In genomic region chr5:120582002-120582401, GRCm38 (mm10) we compare ENCODE assay signal across 22 mouse cellular contexts. TPM values are rescaled to one million over a fixed set of nuclear protein-coding genes. Genes with fewer than 3 reads are reported as not detected.
DNase-seq lines count a peak whose midpoint lies in the region; ATAC-seq lines count a peak whose summit lies in the region.
"Had no signal": no experiment of that assay in that cellular context is flagged by ENCODE, and none has a peak within 500 bp of the region (broad histone marks: within the 10 kb centered on the region; RNA-seq: fewer than 3 reads in every experiment).

No protein-coding gene starts in this region.

- no peaks in the 10 kb centered on the region for H3K9me3 ChIP-seq in intestine, embryonic 15.5 days
- H3K9me3 ChIP-seq in intestine, embryonic 16.5 days (ENCODE audit: control insufficient read depth, low read length): no peaks in the 10 kb centered on the region
- H3K9me3 ChIP-seq: embryonic facial prominence, embryonic 10.5 days; forebrain, embryonic 15.5 days; hindbrain, embryonic 12.5 days; lung, embryonic 15.5 days had no signal

- 0 out of 2 replicates have a peak overlapping the region, but pooled peaks have one; percentile 17 for H3K27ac ChIP-seq in intestine, embryonic 15.5 days
- H3K27ac ChIP-seq in intestine, embryonic 16.5 days (ENCODE audit: low read length): no peak overlapping the region
- peak overlapping the region; percentile 85 for H3K27ac ChIP-seq in brown adipose tissue, adult 24 weeks (replicated peaks; ENCODE audit: low read depth, low read length)
- H3K27ac ChIP-seq: embryonic facial prominence, embryonic 10.5 days; forebrain, embryonic 15.5 days; hindbrain, embryonic 12.5 days; lung, embryonic 15.5 days; macrophage had no signal

- peaks cover 14% of the 10 kb centered on the region for H3K36me3 ChIP-seq in intestine, embryonic 15.5 days
- peaks cover 3% of the 10 kb centered on the region; the same call in 1 of the 2 replicates for H3K36me3 ChIP-seq in intestine, embryonic 16.5 days (ENCODE audit: control insufficient read depth, insufficient read depth, low read length)

- DNase-seq in 3T3-L1 (ENCODE audit: low read depth, low spot score): peak; percentile 76
- peak; percentile 74 for DNase-seq in kidney, postnatal 14 days
- no peak for DNase-seq in left cerebral cortex, adult 18-20 months (ENCODE audit: low spot score in 2 of 2)
- DNase-seq in right cerebral cortex, postnatal 10 days (ENCODE audit: low spot score in 2 of 2): no peak
- no peak for DNase-seq in urinary bladder, postnatal 36 days (ENCODE audit: low spot score in 2 of 2)
- DNase-seq: adrenal gland, postnatal 10 days; cerebellum, adult 11-12 months; layer of hippocampus, adult 9-11 months had no signal

- H3K4me3 ChIP-seq in intestine, embryonic 15.5 days (replicated peaks): no peak overlapping the region
- H3K4me3 ChIP-seq in intestine, embryonic 16.5 days (ENCODE audit: low read length): no peak overlapping the region
- no peak overlapping the region for H3K4me3 ChIP-seq in brown adipose tissue, adult 24 weeks (ENCODE audit: insufficient read depth, low read depth, low read length)
- H3K4me3 ChIP-seq: embryonic facial prominence, embryonic 10.5 days; erythroblast, embryonic 14.5 days; forebrain, embryonic 15.5 days; hindbrain, embryonic 12.5 days; lung, embryonic 15.5 days had no signal

- H3K9ac ChIP-seq in intestine, embryonic 15.5 days: no peak overlapping the region
- no peak overlapping the region for H3K9ac ChIP-seq in intestine, embryonic 16.5 days (ENCODE audit: low read depth, low read length)
- H3K9ac ChIP-seq: forebrain, embryonic 15.5 days; hindbrain, embryonic 12.5 days; lung, embryonic 15.5 days had no signal

- no peaks in the 10 kb centered on the region for H3K27me3 ChIP-seq in intestine, embryonic 15.5 days (replicated peaks)
- H3K27me3 ChIP-seq in intestine, embryonic 16.5 days (replicated peaks; ENCODE audit: control insufficient read depth, insufficient read depth, low read length): no peaks in the 10 kb centered on the region
- H3K27me3 ChIP-seq: forebrain, embryonic 15.5 days; hindbrain, embryonic 12.5 days; lung, embryonic 15.5 days had no signal

- 72% methylated on average over 9 of the region's 9 CpGs for WGBS in intestine, embryonic 15.5 days
- WGBS in intestine, embryonic 16.5 days: 74% methylated on average over 9 of the region's 9 CpGs

- H3K4me2 ChIP-seq in intestine, embryonic 15.5 days (replicated peaks): no peak overlapping the region
- no peak overlapping the region for H3K4me2 ChIP-seq in intestine, embryonic 16.5 days (ENCODE audit: low read depth, low read length)
- H3K4me2 ChIP-seq: forebrain, embryonic 15.5 days; hindbrain, embryonic 12.5 days; lung, embryonic 15.5 days; midbrain, embryonic 11.5 days had no signal

- peaks cover 52% of the 10 kb centered on the region for H3K4me1 ChIP-seq in intestine, embryonic 15.5 days (replicated peaks)
- H3K4me1 ChIP-seq in intestine, embryonic 16.5 days (ENCODE audit: control insufficient read depth, insufficient read depth, low read length): peaks cover 41% of the 10 kb centered on the region
- H3K4me1 ChIP-seq in brown adipose tissue, adult 24 weeks (ENCODE audit: control insufficient read depth, insufficient read depth, insufficient read length, low read length): peaks cover 32% of the 10 kb centered on the region

- no peak for ATAC-seq in intestine, embryonic 15.5 days
- no peak for ATAC-seq in intestine, embryonic 16.5 days
- ATAC-seq: forebrain, embryonic 15.5 days; inflammation-experienced regulatory T-cells, adult 6 months had no signal

RNA-seq across cellular contexts. Expression of gene Tpcn1, which starts 6.5 kb away (rescaled TPM):
- 25.3 and 26.8 TPM in 2 replicates for polyA plus RNA-seq in intestine, embryonic 15.5 days (2015; fragmentation: Nextera tagmentation; extraction: Ambion mirVana)
- polyA plus RNA-seq in intestine, embryonic 16.5 days (2015; fragmentation: Nextera tagmentation; extraction: Ambion mirVana): 21.4 and 23.9 TPM in 2 replicates
- 28.6 and 39.1 TPM in 2 replicates for polyA plus RNA-seq in brown adipose tissue, adult 24 weeks (2012; ENCODE audit: insufficient read depth, insufficient read length, missing spikeins)
- 10 to 100 TPM; 34.9 to 35.8 TPM for total RNA-seq in left cerebral cortex, adult 18-20 months (2021)

RNA-seq across cellular contexts. Expression of gene Iqcd, which starts 6.8 kb away (rescaled TPM):
- 0.28 and 0.40 TPM in 2 replicates for polyA plus RNA-seq in intestine, embryonic 15.5 days (2015; fragmentation: Nextera tagmentation; extraction: Ambion mirVana)
- 0.17 and 0.27 TPM in 2 replicates for polyA plus RNA-seq in intestine, embryonic 16.5 days (2015; fragmentation: Nextera tagmentation; extraction: Ambion mirVana)
- polyA plus RNA-seq in brown adipose tissue, adult 24 weeks (2012; ENCODE audit: insufficient read depth, insufficient read length, missing spikeins): not detected in 2 replicates
- total RNA-seq in left cerebral cortex, adult 18-20 months (2021): 1 to 10 TPM in 1 of 2 experiments, under 1 TPM in 1; 0.70 to 1.3 TPM
- total RNA-seq: ES-E14 had no signal

RNA-seq across cellular contexts. Expression of gene Rita1, which starts 30.4 kb away (rescaled TPM):
- 10.6 and 11.4 TPM in 2 replicates for polyA plus RNA-seq in intestine, embryonic 15.5 days (2015; fragmentation: Nextera tagmentation; extraction: Ambion mirVana)
- polyA plus RNA-seq in intestine, embryonic 16.5 days (2015; fragmentation: Nextera tagmentation; extraction: Ambion mirVana): 12.7 and 12.8 TPM in 2 replicates
- polyA plus RNA-seq in brown adipose tissue, adult 24 weeks (2012; ENCODE audit: insufficient read depth, insufficient read length, missing spikeins): 11.3 and 15.3 TPM in 2 replicates
- total RNA-seq in left cerebral cortex, adult 18-20 months (2021): 10 to 100 TPM; 28.7 to 31.0 TPM

RNA-seq across cellular contexts. Expression of gene Ddx54, which starts 30.5 kb away (rescaled TPM):
- polyA plus RNA-seq in intestine, embryonic 15.5 days (2015; fragmentation: Nextera tagmentation; extraction: Ambion mirVana): 47.5 and 49.3 TPM in 2 replicates
- 50.8 and 51.4 TPM in 2 replicates for polyA plus RNA-seq in intestine, embryonic 16.5 days (2015; fragmentation: Nextera tagmentation; extraction: Ambion mirVana)
- 10.3 and 13.0 TPM in 2 replicates for polyA plus RNA-seq in brown adipose tissue, adult 24 weeks (2012; ENCODE audit: insufficient read depth, insufficient read length, missing spikeins)
- 10 to 100 TPM; 34.0 to 41.6 TPM for total RNA-seq in left cerebral cortex, adult 18-20 months (2021)

RNA-seq across cellular contexts. Expression of gene Cfap73, which starts 52.0 kb away (rescaled TPM):
- not detected in 2 replicates for polyA plus RNA-seq in intestine, embryonic 15.5 days (2015; fragmentation: Nextera tagmentation; extraction: Ambion mirVana)
- 0.24 TPM in 1 of 2 replicates, not detected in the other for polyA plus RNA-seq in intestine, embryonic 16.5 days (2015; fragmentation: Nextera tagmentation; extraction: Ambion mirVana)
- polyA plus RNA-seq in brown adipose tissue, adult 24 weeks (2012; ENCODE audit: insufficient read depth, insufficient read length, missing spikeins): not detected in 2 replicates
- total RNA-seq in left cerebral cortex, adult 18-20 months (2021): not detected
- total RNA-seq: ES-E14 had no signal
- polyA plus RNA-seq: erythroblast, embryonic 14.5 days; heart, embryonic 14.5 days; inflammation-experienced regulatory T-cells, adult 6 months; limb, embryonic 14.5 days; macrophage; midbrain, embryonic 11.5 days had no signal

Comparison
In these comparisons a context has a peak if more than half of its experiments do, and no peak if none do; other contexts are left out.
1. DNase-seq: peak in 3T3-L1 (single experiment) and kidney, postnatal 14 days (single experiment); none in left cerebral cortex, adult 18-20 months (0 of 2), right cerebral cortex, postnatal 10 days (0 of 2) and urinary bladder, postnatal 36 days (0 of 2).